In the genomic region with DNA sequence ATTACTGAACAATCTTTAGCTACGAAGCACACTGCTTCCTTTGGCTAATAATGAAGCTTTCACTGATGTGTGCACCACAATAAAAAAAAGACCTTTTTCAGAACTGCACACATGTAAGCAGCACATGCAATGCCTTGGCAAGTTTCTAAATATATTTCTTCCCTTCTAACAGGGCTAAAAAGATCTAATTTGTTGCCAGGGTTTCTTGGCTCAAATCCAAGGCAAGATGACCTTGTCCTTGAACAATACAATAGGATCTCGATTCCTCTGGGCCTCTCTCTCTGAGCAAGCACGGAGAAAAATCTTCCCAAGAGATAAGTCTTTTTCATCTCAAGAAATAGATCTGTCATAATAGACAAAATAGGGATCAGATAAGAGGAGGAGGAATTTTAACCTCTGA, we compare ENCODE assay signal across 10 mouse cellular contexts.
DNase-seq lines count a peak whose midpoint lies in the region; ATAC-seq and TF ChIP-seq lines count a peak whose summit lies in the region.
"Had no signal": no experiment of that assay in that cellular context is flagged by ENCODE, and none has a peak within 500 bp of the region (broad histone marks: within the 10 kb centered on the region; RNA-seq: fewer than 3 reads in every experiment).

No protein-coding gene starts in this region.

- no peaks in the 10 kb centered on the region for H3K36me3 ChIP-seq in intestine, embryonic 14.5 days (ENCODE audit: control insufficient read depth, insufficient read depth, low read length)
- no peaks in the 10 kb centered on the region for H3K36me3 ChIP-seq in intestine, postnatal 0 days (ENCODE audit: control insufficient read depth, insufficient read depth)
- no peaks in the 10 kb centered on the region for H3K36me3 ChIP-seq in intestine, embryonic 15.5 days
- H3K36me3 ChIP-seq: limb, embryonic 15.5 days had no signal

- peaks cover 12% of the 10 kb centered on the region for H3K4me1 ChIP-seq in intestine, embryonic 14.5 days (replicated peaks; ENCODE audit: control insufficient read depth, insufficient read depth, low read length)
- H3K4me1 ChIP-seq in intestine, postnatal 0 days (replicated peaks; ENCODE audit: control insufficient read depth, insufficient read depth, low read length) = 0 out of 2 replicates have a peak, but pooled peaks cover 3% of the 10 kb centered on the region
- no peaks in the 10 kb centered on the region for H3K4me1 ChIP-seq in intestine, embryonic 15.5 days (replicated peaks)

- DNase-seq in intestine, embryonic 14.5 days (ENCODE audit: low spot score) = no peak
- DNase-seq in Muller cell, postnatal 12 days (ENCODE audit: inconsistent ontology term) = peak; percentile 44
- DNase-seq in brain, adult 2 months (ENCODE audit: low read depth, low spot score) = peak; percentile 60
- no peak for DNase-seq in thymus, postnatal 36 days
- no peak for DNase-seq in urinary bladder, postnatal 4 days (ENCODE audit: low spot score in 2 of 2)
- DNase-seq in frontal cortex, postnatal 10 days (ENCODE audit: low spot score in 2 of 2) = no peak
- DNase-seq: cerebellum, adult 9-11 months had no signal

- no peak overlapping the region for H3K4me2 ChIP-seq in intestine, embryonic 14.5 days (ENCODE audit: low read length)
- H3K4me2 ChIP-seq in intestine, postnatal 0 days (replicated peaks; ENCODE audit: low read depth) = no peak overlapping the region
- H3K4me2 ChIP-seq in intestine, embryonic 15.5 days (replicated peaks) = no peak overlapping the region
- H3K4me2 ChIP-seq: limb, embryonic 15.5 days had no signal

- H3K4me3 ChIP-seq in intestine, embryonic 14.5 days (ENCODE audit: low read depth, low read length) = no peak overlapping the region
- H3K4me3 ChIP-seq in intestine, postnatal 0 days (ENCODE audit: low read depth, low read length) = no peak overlapping the region
- no peak overlapping the region for H3K4me3 ChIP-seq in intestine, embryonic 15.5 days (replicated peaks)
- H3K4me3 ChIP-seq: limb, embryonic 15.5 days had no signal

- no peak overlapping the region for H3K27ac ChIP-seq in intestine, embryonic 14.5 days (ENCODE audit: low read depth)
- H3K27ac ChIP-seq in intestine, postnatal 0 days (ENCODE audit: low read depth, low read length) = no peak overlapping the region
- H3K27ac ChIP-seq in intestine, embryonic 15.5 days = no peak overlapping the region

- 39% methylated on average over 3 of the region's 3 CpGs for whole genome bisulfite sequencing in intestine, embryonic 14.5 days
- WGBS in intestine, postnatal 0 days = 27% methylated on average over 3 of the region's 3 CpGs
- 32% methylated on average over 3 of the region's 3 CpGs for WGBS in intestine, embryonic 15.5 days

- no peaks in the 10 kb centered on the region for H3K9me3 ChIP-seq in intestine, embryonic 14.5 days (ENCODE audit: control insufficient read depth, low read length)
- no peaks in the 10 kb centered on the region for H3K9me3 ChIP-seq in intestine, postnatal 0 days (ENCODE audit: control insufficient read depth)
- no peaks in the 10 kb centered on the region for H3K9me3 ChIP-seq in intestine, embryonic 15.5 days
- H3K9me3 ChIP-seq: limb, embryonic 15.5 days had no signal

- no peak for TF ChIP-seq CTCF in intestine, postnatal 0 days (IDR thresholded peaks at IDR 0.05; ENCODE audit: low read depth)

- ATAC-seq in intestine, embryonic 14.5 days (replicated peaks; ENCODE audit: low FRiP score, low TSS enrichment, low read depth) = 0 out of 2 replicates have a peak, but pooled peaks have one; percentile 32
- no peak for ATAC-seq in intestine, postnatal 0 days
- ATAC-seq in intestine, embryonic 15.5 days = peak; percentile 58

- H3K9ac ChIP-seq in intestine, embryonic 14.5 days (ENCODE audit: low read length) = no peak overlapping the region
- H3K9ac ChIP-seq in intestine, postnatal 0 days (ENCODE audit: low read depth, low read length) = no peak overlapping the region
- H3K9ac ChIP-seq in intestine, embryonic 15.5 days = no peak overlapping the region
- H3K9ac ChIP-seq: limb, embryonic 15.5 days had no signal

- no peaks in the 10 kb centered on the region for H3K27me3 ChIP-seq in intestine, embryonic 14.5 days (replicated peaks; ENCODE audit: control insufficient read depth, insufficient read depth, low read length)
- H3K27me3 ChIP-seq in intestine, postnatal 0 days (replicated peaks; ENCODE audit: control insufficient read depth, insufficient read depth, low read length) = no peaks in the 10 kb centered on the region
- H3K27me3 ChIP-seq in intestine, embryonic 15.5 days (replicated peaks) = no peaks in the 10 kb centered on the region
- H3K27me3 ChIP-seq: limb, embryonic 15.5 days had no signal

Comparison
In these comparisons a context has a peak if more than half of its experiments do, and no peak if none do; other contexts are left out.
1. DNase-seq: peak in Muller cell, postnatal 12 days (single experiment) and brain, adult 2 months (single experiment); none in intestine, embryonic 14.5 days (single experiment), thymus, postnatal 36 days (0 of 2), urinary bladder, postnatal 4 days (0 of 2) and frontal cortex, postnatal 10 days (0 of 2).